In genomic region chr6:25675111-25675510, GRCm38 (mm10) we compare ENCODE assay signal across 35 mouse cellular contexts. TPM values are rescaled to one million over a fixed set of nuclear protein-coding genes. Genes with fewer than 3 reads are reported as not detected.
"Had no signal": no experiment of that assay in that cellular context is flagged by ENCODE, and none has a peak within 500 bp of the region (broad histone marks: within the 10 kb centered on the region; RNA-seq: fewer than 3 reads in every experiment).

No protein-coding gene starts in this region.

- H3K4me2 ChIP-seq: heart, embryonic 11.5 days; heart, embryonic 12.5 days; heart, embryonic 13.5 days; heart, embryonic 15.5 days; hindbrain, embryonic 12.5 days; hindbrain, embryonic 13.5 days; hindbrain, embryonic 14.5 days; hindbrain, embryonic 15.5 days; intestine, embryonic 15.5 days; kidney, embryonic 15.5 days had no signal

- H3K9ac ChIP-seq: heart, embryonic 12.5 days; heart, embryonic 13.5 days; heart, embryonic 15.5 days; hindbrain, embryonic 12.5 days; hindbrain, embryonic 13.5 days; hindbrain, embryonic 14.5 days; hindbrain, embryonic 15.5 days; intestine, embryonic 15.5 days; kidney, embryonic 15.5 days had no signal

- H3K4me1 ChIP-seq: hindbrain, embryonic 10.5 days; hindbrain, embryonic 12.5 days; hindbrain, embryonic 13.5 days; hindbrain, embryonic 15.5 days; intestine, embryonic 15.5 days; kidney, embryonic 15.5 days had no signal

- H3K27me3 ChIP-seq: heart, embryonic 12.5 days; heart, embryonic 13.5 days; heart, embryonic 15.5 days; hindbrain, embryonic 12.5 days; hindbrain, embryonic 13.5 days; hindbrain, embryonic 15.5 days; intestine, embryonic 15.5 days; kidney, embryonic 15.5 days had no signal

- ATAC-seq: hindbrain, embryonic 16.5 days; hindbrain, postnatal 0 days; inflammation-experienced regulatory T-cells, adult 6 months; intestine, embryonic 15.5 days; intestine, postnatal 0 days had no signal

- DNase-seq: heart, postnatal 10 days; heart, postnatal 14 days; heart, postnatal 36 days; heart, postnatal 4 days; kidney, adult 11 months; kidney, adult 18-20 months; kidney, adult 2 months; kidney, adult 8-10 months; kidney, adult 9 months; kidney, postnatal 10 days; kidney, postnatal 14 days; kidney, postnatal 25 days; kidney, postnatal 36 days; kidney, postnatal 4 days; layer of hippocampus, postnatal 36 days had no signal

- H3K27ac ChIP-seq: heart, embryonic 10.5 days; heart, embryonic 13.5 days; heart, embryonic 15.5 days; hindbrain, embryonic 10.5 days; hindbrain, embryonic 12.5 days; hindbrain, embryonic 13.5 days; hindbrain, embryonic 14.5 days; hindbrain, embryonic 15.5 days; hindbrain, postnatal 0 days; intestine, embryonic 15.5 days; kidney, embryonic 15.5 days; kidney, postnatal 0 days; left cerebral cortex, adult 2 months had no signal

- H3K4me3 ChIP-seq: heart, embryonic 10.5 days; heart, embryonic 12.5 days; heart, embryonic 13.5 days; heart, embryonic 15.5 days; hindbrain, embryonic 10.5 days; hindbrain, embryonic 12.5 days; hindbrain, embryonic 13.5 days; hindbrain, embryonic 15.5 days; intestine, embryonic 15.5 days; kidney, embryonic 15.5 days; left cerebral cortex, adult 2 months had no signal

- H3K9me3 ChIP-seq: heart, embryonic 10.5 days; heart, embryonic 12.5 days; heart, embryonic 13.5 days; heart, embryonic 15.5 days; hindbrain, embryonic 10.5 days; hindbrain, embryonic 12.5 days; hindbrain, embryonic 13.5 days; hindbrain, embryonic 15.5 days; intestine, embryonic 15.5 days; kidney, embryonic 15.5 days had no signal

- H3K36me3 ChIP-seq: heart, embryonic 10.5 days; heart, embryonic 12.5 days; heart, embryonic 13.5 days; heart, embryonic 15.5 days; hindbrain, embryonic 10.5 days; hindbrain, embryonic 12.5 days; hindbrain, embryonic 13.5 days; hindbrain, embryonic 15.5 days; intestine, embryonic 15.5 days; kidney, embryonic 15.5 days had no signal

RNA-seq across cellular contexts. Expression of gene Gpr37, which starts 15.4 kb away (rescaled TPM):
- total RNA-seq: heart, postnatal 36 days; hematopoietic stem cell, adult 5-6 weeks had no signal
- polyA plus RNA-seq: inflammation-experienced regulatory T-cells, adult 6 months; large intestine, adult 2 months had no signal
